Mouse (Mus musculus): Measurements from ENCODE around the gene Frs2. TPM values are rescaled to one million over a fixed set of nuclear protein-coding genes. Genes with fewer than 3 reads are reported as not detected.
"Not testable (repeated sequence)": the region's sequence is repeated elsewhere in the genome, so short reads cannot be mapped to it uniquely, and the experiment has no call there.

Gene Frs2
- total RNA-seq, 4 experiments from 2014 or later = 8.9 to 10.1 (median 9.4) TPM

GRCm38 (mm10) chr10:117147463-117148360 lies 622 bp downstream of the Frs2 start:
- DNase-seq (ENCODE audit: low spot score in 2 of 2) = peak in 1 of 2 experiments; percentile 9

GRCm38 (mm10) chr10:117146421-117146820 lies 1.9 kb downstream of the Frs2 start:
- DNase-seq (ENCODE audit: low spot score in 2 of 2) = no peak

- DNase-seq (ENCODE audit: low spot score in 2 of 2) = no peak
Observed at GRCm38 (mm10) chr10:117145546-117146265, 2.6 kb downstream of the Frs2 start.

GRCm38 (mm10) chr10:117144628-117145027 lies 3.7 kb downstream of the Frs2 start:
- DNase-seq (ENCODE audit: low spot score in 2 of 2) = no peak

- DNase-seq (ENCODE audit: low spot score in 2 of 2) = no peak
Observed at GRCm38 (mm10) chr10:117144071-117144470, 4.3 kb downstream of the Frs2 start.

- DNase-seq (ENCODE audit: low spot score in 2 of 2) = no peak
Observed at GRCm38 (mm10) chr10:117143311-117143710, 5.0 kb downstream of the Frs2 start.

GRCm38 (mm10) chr10:117141939-117142552 lies 6.3 kb downstream of the Frs2 start:
- DNase-seq (ENCODE audit: low spot score in 2 of 2) = no peak

- not testable (repeated sequence) for DNase-seq (ENCODE audit: low spot score in 2 of 2)
Observed at GRCm38 (mm10) chr10:117131506-117131905, 16.8 kb downstream of the Frs2 start.

GRCm38 (mm10) chr10:117130037-117130436 lies 18.3 kb downstream of the Frs2 start:
- peak; percentile 31 to 49 for DNase-seq (ENCODE audit: low spot score in 2 of 2)

GRCm38 (mm10) chr10:117128693-117129092 lies 19.6 kb downstream of the Frs2 start:
- DNase-seq (ENCODE audit: low spot score in 2 of 2) = no peak

GRCm38 (mm10) chr10:117127480-117127879 lies 20.9 kb downstream of the Frs2 start:
- DNase-seq (ENCODE audit: low spot score in 2 of 2) = no peak

- no peak for DNase-seq (ENCODE audit: low spot score in 2 of 2)
Observed at GRCm38 (mm10) chr10:117126719-117127118, 21.6 kb downstream of the Frs2 start.

GRCm38 (mm10) chr10:117126233-117126632 lies 22.1 kb downstream of the Frs2 start:
- no peak for DNase-seq (ENCODE audit: low spot score in 2 of 2)

- no peak for DNase-seq (ENCODE audit: low spot score in 2 of 2)
Observed at GRCm38 (mm10) chr10:117121448-117121847, 26.9 kb downstream of the Frs2 start.

GRCm38 (mm10) chr10:117120051-117120666 lies 28.2 kb downstream of the Frs2 start:
- DNase-seq (ENCODE audit: low spot score in 2 of 2) = no peak

- no peak for DNase-seq (ENCODE audit: low spot score in 2 of 2)
Observed at GRCm38 (mm10) chr10:117119531-117119930, 28.8 kb downstream of the Frs2 start.

- no peak for DNase-seq (ENCODE audit: low spot score in 2 of 2)
Observed at GRCm38 (mm10) chr10:117118421-117118831, 29.9 kb downstream of the Frs2 start.

- no peak for DNase-seq (ENCODE audit: low spot score in 2 of 2)
Observed at GRCm38 (mm10) chr10:117115652-117116051, 32.7 kb downstream of the Frs2 start.

GRCm38 (mm10) chr10:117112545-117112944 lies 35.8 kb downstream of the Frs2 start:
- no peak for DNase-seq (ENCODE audit: low spot score in 2 of 2)

- no peak for DNase-seq (ENCODE audit: low spot score in 2 of 2)
Observed at GRCm38 (mm10) chr10:117111455-117111854, 36.9 kb downstream of the Frs2 start.

GRCm38 (mm10) chr10:117110271-117110670 lies 38.1 kb downstream of the Frs2 start:
- DNase-seq (ENCODE audit: low spot score in 2 of 2) = no peak

Data from gastrocnemius, adult 8-10 months (tissue).